Mouse (Mus musculus): Measurements from ENCODE around the gene Nudt7.

GRCm38 (mm10) chr8:114087932-114088331 lies 45.4 kb upstream of the Nudt7 start:
- no peak for TF ChIP-seq CTCF (IDR thresholded peaks at IDR 0.05; ENCODE audit: low read depth)
- no peak for TF ChIP-seq EP300 (IDR thresholded peaks at IDR 0.05; ENCODE audit: low read depth)

All from liver, postnatal 0 days (tissue).